In genomic region chr4:133090720-133091458, GRCm38 (mm10) we compare ENCODE assay signal across 8 mouse cellular contexts. TPM values are rescaled to one million over a fixed set of nuclear protein-coding genes. Genes with fewer than 3 reads are reported as not detected.
A peak's percentile ranks its signal among the peaks of the same experiment; 100 is the strongest.
DNase-seq lines count a peak whose midpoint lies in the region; ATAC-seq lines count a peak whose summit lies in the region.

No protein-coding gene starts in this region.

- no peaks in the 10 kb centered on the region for H3K36me3 ChIP-seq in forebrain, embryonic 13.5 days (ENCODE audit: poor library complexity, severe bottlenecking)
- H3K36me3 ChIP-seq in intestine, embryonic 15.5 days = no peaks in the 10 kb centered on the region
- no peaks in the 10 kb centered on the region for H3K36me3 ChIP-seq in lung, embryonic 16.5 days (ENCODE audit: control insufficient read depth, insufficient read depth, low read length)

- H3K9ac ChIP-seq in forebrain, embryonic 13.5 days = peak overlapping the region; percentile 55; the same call in 1 of the 2 replicates
- H3K9ac ChIP-seq in intestine, embryonic 15.5 days = peak overlapping the region; percentile 32
- H3K9ac ChIP-seq in lung, embryonic 16.5 days (ENCODE audit: low read length) = peak overlapping the region; percentile 60

- no peak overlapping the region for H3K4me3 ChIP-seq in forebrain, embryonic 13.5 days
- H3K4me3 ChIP-seq in intestine, embryonic 15.5 days (replicated peaks) = no peak overlapping the region
- H3K4me3 ChIP-seq in lung, embryonic 16.5 days (ENCODE audit: low read length) = no peak overlapping the region

- peak overlapping the region; percentile 42 for H3K4me2 ChIP-seq in forebrain, embryonic 13.5 days
- H3K4me2 ChIP-seq in intestine, embryonic 15.5 days (replicated peaks) = peak overlapping the region; percentile 39
- H3K4me2 ChIP-seq in lung, embryonic 16.5 days (ENCODE audit: low read depth, low read length) = peak overlapping the region; percentile 34

- no peaks in the 10 kb centered on the region for H3K27me3 ChIP-seq in forebrain, embryonic 13.5 days
- H3K27me3 ChIP-seq in intestine, embryonic 15.5 days (replicated peaks) = no peaks in the 10 kb centered on the region
- H3K27me3 ChIP-seq in lung, embryonic 16.5 days (ENCODE audit: control insufficient read depth, insufficient read depth, low read depth, low read length) = no peaks in the 10 kb centered on the region

- ATAC-seq in CD4-positive, CD25-positive, alpha-beta regulatory T cell, adult 4 months = peak; percentile 19
- peak; percentile 67 for ATAC-seq in forebrain, embryonic 13.5 days
- ATAC-seq in intestine, embryonic 15.5 days = peak; percentile 29
- peak; percentile 76 for ATAC-seq in lung, embryonic 16.5 days (ENCODE audit: low read depth)

- H3K9me3 ChIP-seq in forebrain, embryonic 13.5 days (replicated peaks) = no peaks in the 10 kb centered on the region
- no peaks in the 10 kb centered on the region for H3K9me3 ChIP-seq in intestine, embryonic 15.5 days
- H3K9me3 ChIP-seq in lung, embryonic 16.5 days (ENCODE audit: control insufficient read depth, low read length) = no peaks in the 10 kb centered on the region

- peak overlapping the region; percentile 95 for H3K27ac ChIP-seq in forebrain, embryonic 13.5 days
- peak overlapping the region; percentile 93 for H3K27ac ChIP-seq in intestine, embryonic 15.5 days
- H3K27ac ChIP-seq in lung, embryonic 16.5 days (ENCODE audit: low read length) = peak overlapping the region; percentile 97

- 34% methylated on average over 18 of the region's 18 CpGs for WGBS in forebrain, embryonic 13.5 days
- WGBS in intestine, embryonic 15.5 days = 20% methylated on average over 18 of the region's 18 CpGs
- 7% methylated on average over 18 of the region's 18 CpGs for WGBS in lung, embryonic 16.5 days

- peaks cover 77% of the 10 kb centered on the region for H3K4me1 ChIP-seq in forebrain, embryonic 13.5 days
- peaks cover 85% of the 10 kb centered on the region for H3K4me1 ChIP-seq in intestine, embryonic 15.5 days (replicated peaks)
- H3K4me1 ChIP-seq in lung, embryonic 16.5 days (replicated peaks; ENCODE audit: control insufficient read depth, insufficient read depth, low read length) = peaks cover 92% of the 10 kb centered on the region

- peak; percentile 51 to 56 for DNase-seq in frontal cortex, postnatal 14 days (ENCODE audit: low spot score in 2 of 2)
- DNase-seq in frontal cortex, adult 2 months (ENCODE audit: extremely low spot score in 1 of 2, low spot score in 1 of 2) = no peak
- peak; percentile 58 for DNase-seq in thymus, postnatal 0 days (ENCODE audit: low spot score)
- DNase-seq in spleen, adult 18-20 months = no peak

RNA-seq across cellular contexts. Expression of gene Wasf2, which starts 39.4 kb away (rescaled TPM):
- polyA plus RNA-seq in frontal cortex, adult 2 months (2012; rRNA removed) = 14.2 and 16.3 TPM in 2 replicates
- polyA plus RNA-seq in CD4-positive, CD25-positive, alpha-beta regulatory T cell, adult 4 months (2017; shearing (Covaris generic)) = 10 to 100 TPM; 69.2 to 76.3 TPM
- 36.7 and 42.9 TPM in 2 replicates for polyA plus RNA-seq in forebrain, embryonic 13.5 days (2015; fragmentation: Nextera tagmentation; extraction: Ambion mirVana)
- polyA plus RNA-seq in intestine, embryonic 15.5 days (2015; fragmentation: Nextera tagmentation; extraction: Ambion mirVana) = 92.5 and 115 TPM in 2 replicates
- 140 and 144 TPM in 2 replicates for polyA plus RNA-seq in lung, embryonic 16.5 days (2015; fragmentation: Nextera tagmentation; extraction: Ambion mirVana)
- 140 and 190 TPM in 2 replicates for polyA plus RNA-seq in thymus, postnatal 0 days (2015; fragmentation: Nextera tagmentation; extraction: Ambion mirVana)

Comparison
In these comparisons a context has a peak if more than half of its experiments do, and no peak if none do; other contexts are left out.
1. DNase-seq: peak in frontal cortex, postnatal 14 days (2 of 2) and thymus, postnatal 0 days (single experiment); none in frontal cortex, adult 2 months (0 of 2) and spleen, adult 18-20 months (0 of 2).
2. ATAC-seq: peak in every context shown above with its lines; median percentile 76 in lung, embryonic 16.5 days; 67 in forebrain, embryonic 13.5 days; 29 in intestine, embryonic 15.5 days; 19 in CD4-positive, CD25-positive, alpha-beta regulatory T cell, adult 4 months.
3. Peak in every context shown above with its lines, with median percentiles within 50 percentile points of each other: H3K27ac ChIP-seq, H3K4me2 ChIP-seq and H3K9ac ChIP-seq.